Mouse (Mus musculus) hindbrain, embryonic 14.5 days (tissue): ENCODE measurements around the gene Rnft2. TPM values are rescaled to one million over a fixed set of nuclear protein-coding genes. Genes with fewer than 3 reads are reported as not detected.
A peak's percentile ranks its signal among the peaks of the same experiment; 100 is the strongest.

ENCODE experiments used
- ATAC-seq: fragments of 200-750 bp; cut with Nextera tagmentation; 2 replicates; pipeline ENCODE4 v1.8.0; 2017; ENCODE audit warnings: moderate number of reproducible peaks, mild to moderate bottlenecking, moderate TSS enrichment, moderate library complexity; ENCODE audit not compliant: low FRiP score
- DNase-seq: peaks from one replicate; pipeline ENCODE4 v3.0.0-alpha.2; 2015; ENCODE audit warnings: low spot score
- H3K27ac ChIP-seq: fragments of 300-500 bp; sonication (generic); 2 replicates; pipeline ENCODE4 v1.5.1; 2014; ENCODE audit warnings: mild to moderate bottlenecking, moderate library complexity
- H3K27me3 ChIP-seq: fragments of 300-500 bp; sonication (generic); 2 replicates; pipeline ENCODE4 v1.6.1; 2014; ENCODE audit warnings: mild to moderate bottlenecking, low read length, mixed read lengths; ENCODE audit not compliant: control insufficient read depth, insufficient read depth
- H3K36me3 ChIP-seq: fragments of 300-500 bp; sonication (generic); replicated peaks from 2 replicates; pipeline ENCODE4 v1.6.1; 2014; ENCODE audit not compliant: control insufficient read depth, insufficient read depth
- H3K4me1 ChIP-seq: fragments of 300-500 bp; sonication (generic); replicated peaks from 2 replicates; pipeline ENCODE4 v1.6.1; 2014; ENCODE audit warnings: antibody characterized with exemption, low read length, mixed read lengths; ENCODE audit not compliant: control insufficient read depth, insufficient read depth
- H3K4me2 ChIP-seq: fragments of 300-500 bp; sonication (generic); replicated peaks from 2 replicates; pipeline ENCODE4 v1.6.1; 2014; ENCODE audit warnings: mild to moderate bottlenecking, moderate library complexity
- H3K4me3 ChIP-seq: fragments of 300-500 bp; sonication (generic); replicated peaks from 2 replicates; pipeline ENCODE4 v1.5.1; 2014; ENCODE audit warnings: mild to moderate bottlenecking, low read length
- H3K9ac ChIP-seq: fragments of 300-500 bp; sonication (generic); 2 replicates; pipeline ENCODE4 v1.6.1; 2014
- H3K9me3 ChIP-seq: fragments of 300-500 bp; sonication (generic); 2 replicates; pipeline ENCODE4 v1.6.1; 2016; ENCODE audit warnings: low read length; ENCODE audit not compliant: control insufficient read depth
- WGBS: fragments of 180-500 bp; shearing (Covaris S2); extraction: QIAGEN DNeasy Blood & Tissue Kit; methylation state at CpG from one replicate; pipeline ENCODE4 v1.1.7; 2014; 5-methylcytosine and 5-hydroxymethylcytosine counted together
- polyA plus RNA-seq: library from polyadenylated mRNA; unstranded; fragments of >200 nt; fragmentation: Nextera tagmentation; extraction: Ambion mirVana; gene quantifications from 2 replicates; pipeline ENCODE4 v1.2.1, GENCODE M21; 2014

Gene Rnft2
- polyA plus RNA-seq, 1 experiment from 2014 or later = 13.0 TPM

DNA sequence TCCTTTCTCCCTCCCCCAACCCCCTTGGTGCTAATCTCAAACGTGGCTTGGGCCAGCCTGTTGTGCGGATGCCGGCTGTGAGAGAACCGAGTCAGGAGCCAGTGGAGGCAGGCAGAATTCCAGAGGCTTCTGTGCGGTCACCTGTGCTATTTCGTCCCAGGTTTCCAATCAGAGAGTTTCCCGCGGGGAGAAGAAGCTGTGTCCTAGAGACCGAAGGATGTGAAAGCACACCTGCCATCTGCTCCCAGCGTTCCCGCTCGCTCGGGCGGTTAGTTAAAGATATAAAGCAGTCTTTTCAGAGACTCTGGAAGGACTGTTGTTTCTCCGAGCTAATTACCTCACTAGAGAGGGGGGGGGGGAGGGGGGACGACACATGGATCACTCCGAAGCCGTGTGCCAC lies 52.7 kb downstream of the Rnft2 start:
- Histone ChIP-seq H3K4me1 (peaks cover 11% of the 10 kb centered on the region), H3K9me3 (no peaks in the 10 kb centered on the region), H3K9ac (peak overlapping the region; percentile 0; the same call in 1 of the 2 replicates), H3K4me2 (no peak overlapping the region), H3K4me3 (no peak overlapping the region), H3K27me3 (no peaks in the 10 kb centered on the region), H3K36me3 (0 out of 2 replicates have a peak, but pooled peaks cover 3% of the 10 kb centered on the region), H3K27ac (no peak overlapping the region)
- 16% methylated on average over 17 of the region's 18 CpGs for WGBS
- ATAC-seq = peak; percentile 22; the same call in 1 of the 2 replicates
- DNase-seq = no peak

DNA sequence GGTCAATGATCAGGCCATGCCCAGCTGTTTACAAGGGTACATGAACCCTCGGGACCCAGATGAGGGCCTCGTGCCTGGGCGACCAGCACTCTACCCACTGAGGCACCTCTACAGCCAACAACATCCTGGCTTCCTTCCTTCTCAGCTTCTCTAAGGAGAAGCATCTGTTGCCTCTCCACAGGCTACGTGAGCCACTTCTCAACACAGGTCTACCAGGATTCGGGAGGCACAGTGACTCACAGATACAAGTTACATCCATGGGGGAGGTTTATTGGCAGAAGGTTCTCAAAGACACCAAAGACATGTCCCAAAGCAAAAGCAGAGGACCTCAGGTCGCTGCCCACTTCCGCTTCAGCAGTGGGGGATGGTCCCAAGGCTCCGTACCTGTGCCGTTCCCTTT lies 54.4 kb downstream of the Rnft2 start:
- no peak for DNase-seq
- H3K9ac ChIP-seq = no peak overlapping the region
- no peaks in the 10 kb centered on the region for H3K36me3 ChIP-seq
- peaks cover 13% of the 10 kb centered on the region for H3K4me1 ChIP-seq
- H3K9me3 ChIP-seq = no peaks in the 10 kb centered on the region
- no peak overlapping the region for H3K27ac ChIP-seq
- no peaks in the 10 kb centered on the region for H3K27me3 ChIP-seq
- WGBS = 86% methylated on average over 9 of the region's 9 CpGs
- ATAC-seq = no peak
- H3K4me3 ChIP-seq = no peak overlapping the region
- H3K4me2 ChIP-seq = no peak overlapping the region

DNA sequence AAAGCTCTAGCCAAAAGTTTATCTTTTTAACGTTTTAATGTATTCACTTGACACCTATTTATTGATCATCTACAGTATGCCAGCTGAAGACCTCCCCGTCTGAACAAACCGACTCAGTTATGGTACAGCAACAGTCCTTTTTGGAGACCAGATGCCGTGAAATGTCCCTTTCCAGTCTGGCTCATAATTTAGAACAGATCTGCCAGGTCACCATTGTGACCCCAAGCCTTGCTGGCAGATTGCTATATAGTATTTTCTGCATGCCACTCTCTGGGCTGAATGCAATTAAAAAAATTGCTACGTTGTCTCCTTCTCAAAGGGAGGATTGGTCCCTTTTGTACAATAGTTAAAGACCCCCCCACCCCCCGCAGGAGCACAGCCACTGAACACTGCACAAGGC lies 56.6 kb downstream of the Rnft2 start:
- H3K36me3 ChIP-seq = no peaks in the 10 kb centered on the region
- no peak overlapping the region for H3K4me3 ChIP-seq
- WGBS = 54% methylated on average over 6 of the region's 6 CpGs
- no peak for ATAC-seq
- DNase-seq = no peak
- H3K4me1 ChIP-seq = peaks cover 13% of the 10 kb centered on the region
- H3K9me3 ChIP-seq = no peaks in the 10 kb centered on the region
- H3K27me3 ChIP-seq = no peaks in the 10 kb centered on the region
- H3K9ac ChIP-seq = no peak overlapping the region
- no peak overlapping the region for H3K27ac ChIP-seq
- no peak overlapping the region for H3K4me2 ChIP-seq

DNA sequence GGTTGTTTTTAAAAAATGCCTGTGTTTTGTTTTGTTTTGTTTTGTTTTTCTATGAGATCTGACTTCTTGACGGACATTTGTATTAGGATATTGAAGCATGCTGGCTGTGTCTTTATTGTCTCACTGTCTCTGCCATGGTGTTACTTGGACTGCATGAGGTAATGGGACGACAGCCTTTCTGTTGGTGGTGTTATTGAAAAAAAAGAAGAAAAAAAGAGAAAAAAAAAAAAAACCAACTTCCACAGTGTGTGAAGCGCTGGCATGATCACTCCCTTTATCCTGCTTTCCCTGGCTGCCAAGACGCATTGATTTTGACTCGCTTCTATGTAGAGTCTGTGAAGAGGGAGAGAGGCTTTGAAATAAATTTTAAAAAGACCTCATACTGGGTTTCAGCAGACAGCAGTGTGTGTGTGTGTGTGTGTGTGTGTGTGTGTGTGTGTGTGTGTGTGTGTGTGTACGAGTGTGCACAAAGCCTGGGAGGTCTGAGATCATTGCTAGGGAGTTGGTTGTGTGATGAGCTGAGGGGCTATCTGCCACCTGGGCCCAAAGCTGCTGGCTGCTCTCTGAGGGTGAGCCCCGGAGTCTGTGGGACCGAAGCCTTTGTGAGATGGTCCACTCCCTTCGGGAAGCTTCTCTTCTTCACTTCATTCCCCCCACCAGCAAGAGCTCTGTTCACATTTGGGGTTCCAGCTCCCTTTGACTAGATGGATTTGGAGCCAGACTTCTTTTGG lies 57.8 kb downstream of the Rnft2 start:
- H3K27me3 ChIP-seq = no peaks in the 10 kb centered on the region
- no peaks in the 10 kb centered on the region for H3K9me3 ChIP-seq
- H3K4me3 ChIP-seq = no peak overlapping the region
- DNase-seq (no peak), ATAC-seq (peak; percentile 56; the same call in 1 of the 2 replicates)
- 50% methylated on average over 9 of the region's 9 CpGs for WGBS
- no peaks in the 10 kb centered on the region for H3K36me3 ChIP-seq
- H3K4me1 ChIP-seq = peaks cover 7% of the 10 kb centered on the region; the same call in 1 of the 2 replicates
- no peak overlapping the region for H3K9ac ChIP-seq
- H3K27ac ChIP-seq = peak overlapping the region; percentile 28; the same call in 1 of the 2 replicates
- H3K4me2 ChIP-seq = no peak overlapping the region

DNA sequence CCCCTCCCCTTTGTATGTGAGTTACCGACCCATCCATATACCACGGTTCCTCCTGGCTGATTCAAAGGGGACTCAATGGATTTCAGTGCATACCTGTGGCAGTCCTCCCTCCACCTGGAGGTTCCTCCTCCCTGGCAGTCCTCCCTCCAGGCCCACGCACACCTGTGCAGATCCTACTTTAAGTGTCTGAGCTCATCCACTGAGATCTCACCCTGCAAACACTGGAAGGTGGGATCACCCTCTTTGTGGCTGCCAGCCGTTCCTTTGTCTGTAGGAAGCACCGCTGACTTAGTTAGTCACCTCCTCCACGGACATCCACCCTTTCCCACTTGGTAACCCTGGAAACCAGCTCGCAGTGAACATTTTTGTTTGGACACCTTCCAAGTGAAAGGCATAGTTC lies 67.3 kb downstream of the Rnft2 start:
- 72% methylated on average over 7 of the region's 7 CpGs for WGBS
- no peak for ATAC-seq

DNA sequence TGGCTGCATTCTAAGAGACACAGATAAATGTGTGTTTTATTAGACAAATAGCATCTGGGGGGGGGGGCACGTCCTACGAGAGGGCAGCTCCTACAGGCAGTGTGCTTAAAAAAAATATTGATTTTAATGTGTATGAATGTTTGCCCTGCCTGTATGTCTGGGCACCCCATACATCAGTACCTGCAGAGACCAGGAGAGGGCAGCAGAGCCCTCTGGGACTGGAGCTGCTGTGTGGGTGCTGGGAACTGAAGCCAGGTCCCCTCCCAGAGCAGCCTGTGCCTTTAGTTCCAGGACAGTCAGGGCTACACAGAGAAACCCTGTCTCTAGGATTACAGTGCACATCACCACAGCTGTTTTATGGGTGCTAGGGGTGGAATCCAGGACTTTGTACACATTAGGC lies 69.8 kb downstream of the Rnft2 start:
- Histone ChIP-seq H3K27me3 (peaks cover 49% of the 10 kb centered on the region), H3K4me3 (no peak overlapping the region), H3K27ac (no peak overlapping the region), H3K36me3 (no peaks in the 10 kb centered on the region), H3K9me3 (0 out of 2 replicates have a peak, but pooled peaks cover 4% of the 10 kb centered on the region), H3K4me2 (0 out of 2 replicates have a peak overlapping the region, but pooled peaks have one; percentile 53), H3K4me1 (peaks cover 6% of the 10 kb centered on the region; the same call in 1 of the 2 replicates), H3K9ac (no peak overlapping the region)
- 21% methylated on average over 2 of the region's 2 CpGs for WGBS
- no peak for ATAC-seq
- DNase-seq = no peak

More for the DNA sequence above, 67.3 kb downstream of the Rnft2 start:
- no peak overlapping the region for H3K9ac ChIP-seq
- H3K4me3 ChIP-seq = no peak overlapping the region
- H3K27me3 ChIP-seq = peaks cover 29% of the 10 kb centered on the region
- H3K9me3 ChIP-seq = 0 out of 2 replicates have a peak, but pooled peaks cover 4% of the 10 kb centered on the region
- no peaks in the 10 kb centered on the region for H3K36me3 ChIP-seq
- peaks cover 6% of the 10 kb centered on the region; the same call in 1 of the 2 replicates for H3K4me1 ChIP-seq
- no peak overlapping the region for H3K27ac ChIP-seq
- DNase-seq = no peak
- H3K4me2 ChIP-seq = no peak overlapping the region

- peak overlapping the region; percentile 22 for H3K4me3 ChIP-seq
- peaks cover 49% of the 10 kb centered on the region for H3K27me3 ChIP-seq
- 0 out of 2 replicates have a peak, but pooled peaks cover 4% of the 10 kb centered on the region for H3K9me3 ChIP-seq
- peak overlapping the region; percentile 40; the same call in 1 of the 2 replicates for H3K9ac ChIP-seq
- H3K4me2 ChIP-seq = peak overlapping the region; percentile 53
- under 1% methylated on average over 22 of the region's 22 CpGs for WGBS
- no peak for DNase-seq
- H3K4me1 ChIP-seq = peaks cover 6% of the 10 kb centered on the region; the same call in 1 of the 2 replicates
- no peaks in the 10 kb centered on the region for H3K36me3 ChIP-seq
- H3K27ac ChIP-seq = no peak overlapping the region
- ATAC-seq = no peak
These were observed 70.5 kb downstream of the Rnft2 start for GRCm38 (mm10) chr5:118174310-118175009.

DNA sequence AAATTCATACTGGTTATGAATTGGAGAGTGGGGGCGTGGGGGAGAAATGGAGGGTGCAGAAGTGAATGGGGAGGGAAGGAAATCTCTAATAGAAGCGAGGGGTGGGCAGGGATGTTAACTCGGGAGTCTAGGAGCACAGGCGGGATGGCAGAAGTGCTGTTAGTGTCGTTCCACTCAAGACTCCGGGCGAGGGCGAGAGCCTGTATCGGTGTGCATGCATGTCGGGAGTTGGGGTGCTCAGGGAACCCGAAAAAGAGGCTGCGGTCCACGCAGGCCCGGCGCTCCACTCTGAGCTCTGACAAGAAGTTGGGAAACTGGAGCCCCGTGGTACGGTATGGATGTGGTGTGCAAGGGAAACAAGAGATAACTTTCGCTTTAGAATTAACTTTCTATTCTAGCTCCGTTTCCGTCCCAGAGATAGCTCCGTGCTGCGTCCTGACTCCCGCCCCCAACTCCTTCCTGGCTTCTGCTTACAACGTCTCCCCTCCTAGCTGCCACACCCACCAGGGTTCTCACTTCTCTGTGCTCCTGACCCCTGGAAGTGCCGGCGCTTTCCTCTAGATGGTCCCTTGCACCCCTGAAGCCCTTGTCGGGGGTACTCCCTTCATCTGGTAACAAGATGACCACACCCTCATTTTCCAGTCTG lies 72.7 kb downstream of the Rnft2 start:
- H3K9ac ChIP-seq = peak overlapping the region; percentile 42
- peaks cover 71% of the 10 kb centered on the region for H3K27me3 ChIP-seq
- DNase-seq (no peak), ATAC-seq (no peak)
- H3K4me1 ChIP-seq = peaks cover 10% of the 10 kb centered on the region
- H3K36me3 ChIP-seq = no peaks in the 10 kb centered on the region
- 1% methylated on average over 27 of the region's 27 CpGs for WGBS
- 0 out of 2 replicates have a peak, but pooled peaks cover 4% of the 10 kb centered on the region for H3K9me3 ChIP-seq
- no peak overlapping the region for H3K27ac ChIP-seq
- peak overlapping the region; percentile 95 for H3K4me2 ChIP-seq
- H3K4me3 ChIP-seq = peak overlapping the region; percentile 53

- DNase-seq (no peak), ATAC-seq (no peak)
- H3K9ac ChIP-seq = peak overlapping the region; percentile 42
- H3K9me3 ChIP-seq = 0 out of 2 replicates have a peak, but pooled peaks cover 4% of the 10 kb centered on the region
- peak overlapping the region; percentile 95 for H3K4me2 ChIP-seq
- WGBS = under 1% methylated on average over 35 of the region's 36 CpGs
- H3K4me1 ChIP-seq = peaks cover 10% of the 10 kb centered on the region
- H3K4me3 ChIP-seq = peak overlapping the region; percentile 53
- no peaks in the 10 kb centered on the region for H3K36me3 ChIP-seq
- H3K27me3 ChIP-seq = peaks cover 74% of the 10 kb centered on the region
- H3K27ac ChIP-seq = no peak overlapping the region
These were observed 73.3 kb downstream of the Rnft2 start for GRCm38 (mm10) chr5:118171665-118172064.
